Mouse (Mus musculus) 416B (cell line): ENCODE measurements around the gene Rps24.
"Not testable (repeated sequence)": the region's sequence is repeated elsewhere in the genome, so short reads cannot be mapped to it uniquely, and the experiment has no call there.

Source experiments
- DNase-seq: peaks from one replicate; pipeline ENCODE4 v3.0.0; 2011; ENCODE audit warnings: low read depth

Rps24 gene

GRCm38 (mm10) chr14:24486773-24487227 is at the start of gene Rps24, which contains the start of gene Polr3a:
Rps24 (plus strand) TSS chr14:24487125.
Polr3a (minus strand) TSS chr14:24487058.
- DNase-seq: peak; percentile 96

DNA sequence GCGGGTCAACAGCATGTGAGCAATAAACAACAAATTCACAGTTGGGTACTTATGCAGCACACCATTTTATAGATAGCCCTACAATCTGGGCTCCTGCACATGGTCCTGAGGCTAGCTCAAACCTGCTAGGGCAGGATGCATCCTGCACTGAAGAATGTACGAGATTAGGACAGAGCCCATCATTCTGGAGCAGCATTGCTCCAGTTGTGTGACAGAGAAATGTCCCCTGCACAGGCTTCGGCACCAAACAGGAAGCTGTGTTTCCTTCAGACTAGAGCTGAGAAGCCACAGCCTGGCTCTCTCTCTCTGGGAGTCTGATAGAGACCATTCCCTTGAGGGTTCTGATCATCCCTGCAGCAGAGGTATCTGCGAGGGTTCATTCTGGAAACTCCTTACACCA is 43.4 kb upstream of the Rps24 start:
- DNase-seq: peak; percentile 56

- no peak for DNase-seq
Measured at GRCm38 (mm10) chr14:24458191-24458590, 28.7 kb upstream of the Rps24 start.

GRCm38 (mm10) chr14:24468806-24469205 is 18.1 kb upstream of the Rps24 start:
- no peak for DNase-seq

- DNase-seq: no peak
Measured at GRCm38 (mm10) chr14:24486241-24486767, 621 bp upstream of the Rps24 start.

GRCm38 (mm10) chr14:24489772-24490171 is 2.8 kb downstream of the Rps24 start:
- not testable (repeated sequence) for DNase-seq

- DNase-seq: peak; percentile 94
Measured at GRCm38 (mm10) chr14:24490468-24491265, 3.7 kb downstream of the Rps24 start.

DNA sequence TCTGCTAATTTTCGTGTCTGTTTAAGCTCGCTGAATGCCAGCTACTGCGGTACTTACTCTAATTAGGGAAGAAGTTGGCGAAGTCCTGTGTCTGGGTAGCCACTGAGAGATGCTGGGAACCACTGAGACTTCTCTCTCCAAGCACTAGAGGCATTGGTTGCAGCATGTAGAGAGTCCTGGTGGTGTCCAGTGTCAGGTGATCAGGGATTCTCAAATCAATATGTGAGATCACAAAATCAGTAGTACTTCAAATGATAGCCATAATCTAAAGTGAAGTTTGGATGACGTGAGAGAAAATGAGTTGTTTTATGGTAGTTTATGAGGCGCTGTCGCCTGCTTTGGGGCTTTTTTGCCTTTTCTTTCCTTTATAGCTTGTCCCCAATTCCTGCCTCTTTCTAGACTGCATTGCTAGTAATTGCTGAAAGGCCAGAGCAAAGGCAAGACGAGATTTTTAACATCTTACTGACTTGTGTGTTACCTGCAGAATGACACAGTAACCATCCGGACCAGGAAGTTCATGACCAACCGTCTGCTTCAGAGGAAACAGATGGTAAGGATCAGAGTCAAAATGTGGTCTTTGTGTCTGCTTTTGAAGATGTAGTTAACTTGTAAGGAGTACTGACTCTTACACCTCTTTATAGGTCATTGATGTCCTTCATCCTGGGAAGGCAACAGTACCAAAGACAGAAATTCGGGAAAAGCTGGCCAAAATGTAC is 4.5 kb downstream of the Rps24 start:
- DNase-seq: peak; percentile 67

- DNase-seq: no peak
Measured at GRCm38 (mm10) chr14:24493256-24493655, 6.3 kb downstream of the Rps24 start.

GRCm38 (mm10) chr14:24496507-24496906 is 9.6 kb downstream of the Rps24 start:
- DNase-seq: no peak

DNA sequence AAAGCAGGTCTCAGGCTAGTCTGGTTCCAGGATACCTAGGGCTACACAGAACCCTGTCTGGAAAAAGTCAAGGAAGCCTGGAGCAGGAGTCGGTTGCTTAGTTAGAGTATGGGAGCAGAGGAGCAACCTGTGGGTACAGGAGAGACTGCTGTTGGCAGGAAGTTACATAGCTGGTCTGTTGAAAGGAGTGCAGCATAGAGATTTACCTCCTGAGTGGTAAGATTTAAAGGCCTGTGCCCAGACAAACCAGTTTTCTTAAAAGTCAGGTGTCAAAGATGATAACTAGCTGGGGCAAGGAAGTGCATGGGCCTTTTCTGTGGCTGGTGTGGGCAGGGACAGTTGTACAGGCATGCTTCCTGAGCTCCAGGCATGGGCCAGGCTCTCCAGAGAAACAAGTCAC is 10.5 kb downstream of the Rps24 start:
- no peak for DNase-seq

GRCm38 (mm10) chr14:24498561-24499255 is 11.8 kb downstream of the Rps24 start:
- DNase-seq: peak; percentile 24

GRCm38 (mm10) chr14:24499478-24499877 is 12.6 kb downstream of the Rps24 start:
- DNase-seq: no peak

GRCm38 (mm10) chr14:24500091-24500844 is 13.3 kb downstream of the Rps24 start:
- peak; percentile 38 for DNase-seq

DNA sequence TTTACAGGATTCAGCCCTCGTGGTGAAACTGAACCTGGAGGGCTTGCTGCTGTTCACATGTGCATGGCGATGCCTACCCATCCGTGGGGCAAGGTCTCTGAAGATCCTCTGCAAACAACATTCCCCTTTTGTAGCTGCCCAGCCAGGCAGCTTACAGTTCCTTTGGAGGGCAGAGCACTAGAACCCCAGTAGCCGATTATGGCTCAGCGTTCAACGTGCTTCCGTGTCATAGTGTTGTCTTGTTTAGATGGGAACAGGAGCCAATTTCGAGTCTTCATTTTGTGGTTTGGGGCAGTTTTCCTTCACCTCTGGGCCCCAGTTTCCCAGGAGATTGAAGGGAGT is 13.9 kb downstream of the Rps24 start:
- DNase-seq: no peak

DNA sequence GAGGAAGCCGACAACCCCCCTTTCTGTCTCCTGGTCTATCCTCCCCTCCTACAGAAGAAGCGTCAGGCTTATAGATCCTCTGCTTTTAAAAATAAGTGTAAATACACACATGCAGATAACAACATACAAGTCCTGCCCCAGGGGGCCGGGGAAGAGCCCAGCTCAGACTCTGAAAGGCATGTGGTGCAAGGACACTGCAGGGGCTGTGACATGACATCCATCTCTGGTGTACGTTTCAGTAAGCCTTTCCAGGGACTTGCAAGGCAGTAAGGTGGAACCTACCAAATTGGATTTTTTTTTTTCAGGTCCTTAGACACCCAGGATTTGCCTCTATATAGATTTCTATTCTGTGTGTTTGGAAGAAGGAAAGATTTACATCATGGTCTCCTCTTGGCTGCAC is 14.3 kb downstream of the Rps24 start:
- DNase-seq: no peak

DNA sequence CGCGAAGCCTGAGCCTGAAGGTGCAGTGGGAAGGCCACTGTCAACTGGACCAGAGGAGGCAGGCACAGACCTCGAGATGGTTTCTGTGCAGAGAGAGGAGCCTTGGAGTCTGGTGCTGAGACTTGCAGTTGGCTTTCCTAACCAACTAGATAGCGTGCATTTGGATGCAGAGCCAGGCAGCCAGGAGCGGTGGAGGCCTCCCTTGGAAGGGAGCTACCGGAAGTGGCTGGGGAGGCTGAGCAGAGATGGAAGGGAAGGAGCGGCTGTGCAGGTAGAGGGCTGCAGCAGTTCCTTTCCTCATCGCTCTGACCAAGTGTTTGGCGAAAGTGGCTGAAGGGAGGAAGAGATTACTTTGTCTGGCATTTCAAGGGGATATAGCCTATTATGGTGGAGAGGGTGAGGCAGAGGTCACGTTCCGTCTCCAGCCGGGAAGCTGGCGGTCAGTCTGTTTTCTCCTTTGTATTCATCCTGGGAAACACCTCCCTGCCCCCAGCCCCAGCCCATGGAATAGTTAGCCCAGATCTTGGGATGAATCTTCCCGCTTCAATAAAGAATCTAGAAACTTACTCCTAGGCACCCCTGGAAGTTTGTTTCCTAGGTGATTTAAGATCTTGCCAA is 20.6 kb downstream of the Rps24 start:
- no peak for DNase-seq

GRCm38 (mm10) chr14:24508070-24508773 is 21.3 kb downstream of the Rps24 start:
- DNase-seq: no peak

GRCm38 (mm10) chr14:24509557-24509956 is 22.6 kb downstream of the Rps24 start:
- DNase-seq: no peak

DNA sequence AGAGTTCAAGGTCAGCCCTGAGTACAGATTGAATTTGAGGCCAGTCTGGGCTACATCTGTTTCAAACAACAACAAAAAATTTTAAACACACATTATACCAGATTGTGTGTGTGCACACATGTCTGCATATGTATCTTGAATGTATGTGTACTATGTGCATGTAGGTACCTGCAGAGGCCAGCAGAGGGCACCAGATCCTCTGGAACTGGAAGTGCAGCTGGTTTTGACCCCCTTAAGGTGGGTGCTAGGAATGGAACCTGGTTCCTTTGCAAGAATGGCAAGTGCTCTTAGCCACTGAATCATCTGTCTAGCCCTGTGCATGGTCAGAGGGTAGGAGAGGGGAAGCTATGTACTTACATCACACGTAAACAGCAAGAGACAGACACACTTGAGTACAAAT is 23.3 kb downstream of the Rps24 start:
- DNase-seq: no peak

GRCm38 (mm10) chr14:24510679-24511078 is 23.8 kb downstream of the Rps24 start:
- no peak for DNase-seq
